Mouse (Mus musculus) embryonic facial prominence, embryonic 13.5 days (tissue): Measurements from ENCODE around the gene Zfp683. TPM values are rescaled to one million over a fixed set of nuclear protein-coding genes. Genes with fewer than 3 reads are reported as not detected.

Experiments
- ATAC-seq: fragments of 200-750 bp; cut with Nextera tagmentation; 2 replicates; pipeline ENCODE4 v1.8.0; 2017; ENCODE audit warnings: low read depth; ENCODE audit not compliant: insufficient number of reproducible peaks, insufficient read depth, low FRiP score, low TSS enrichment
- H3K27ac ChIP-seq: fragments of 300-500 bp; sonication (generic); 2 replicates; pipeline ENCODE4 v1.5.1; 2015; ENCODE audit warnings: moderate library complexity, mild to moderate bottlenecking, inconsistent platforms
- H3K27me3 ChIP-seq: fragments of 300-500 bp; sonication (generic); 2 replicates; pipeline ENCODE4 v1.6.1; 2015; ENCODE audit warnings: mild to moderate bottlenecking, inconsistent platforms
- H3K36me3 ChIP-seq: fragments of 300-500 bp; sonication (generic); 2 replicates; pipeline ENCODE4 v1.6.1; 2015; ENCODE audit warnings: mild to moderate bottlenecking, inconsistent platforms
- H3K4me1 ChIP-seq: fragments of 300-500 bp; sonication (generic); 2 replicates; pipeline ENCODE4 v1.6.1; 2015; ENCODE audit warnings: inconsistent platforms
- H3K4me2 ChIP-seq: fragments of 300-500 bp; sonication (generic); 2 replicates; pipeline ENCODE4 v1.6.1; 2015; ENCODE audit warnings: moderate library complexity, mild to moderate bottlenecking, inconsistent platforms
- H3K4me3 ChIP-seq: fragments of 300-500 bp; sonication (generic); 2 replicates; pipeline ENCODE4 v1.5.1; 2015; ENCODE audit warnings: mild to moderate bottlenecking, inconsistent platforms
- H3K9ac ChIP-seq: fragments of 300-500 bp; sonication (generic); 2 replicates; pipeline ENCODE4 v1.6.1; 2015; ENCODE audit warnings: mild to moderate bottlenecking, inconsistent platforms
- H3K9me3 ChIP-seq: fragments of 300-500 bp; sonication (generic); 2 replicates; pipeline ENCODE4 v1.6.1; 2016; ENCODE audit warnings: inconsistent platforms
- WGBS: fragments of 180-500 bp; shearing (Covaris S2); methylation state at CpG from one replicate; pipeline ENCODE4 v1.1.7; 2015; ENCODE audit warnings: mixed read lengths; 5-methylcytosine and 5-hydroxymethylcytosine counted together
- polyA plus RNA-seq: library from polyadenylated mRNA; unstranded; fragments of >200 nt; fragmentation: Nextera tagmentation; extraction: Ambion mirVana; gene quantifications from 2 replicates; pipeline ENCODE4 v1.2.1, GENCODE M21; 2015

Gene Zfp683
- polyA plus RNA-seq, 1 experiment from 2014 or later: not detected

GRCm38 (mm10) chr4:134094923-134095547 lies 41.4 kb downstream of the Zfp683 start, which contains the start of gene Cd52:
TSS of gene Cd52 (minus strand) at chr4:134095082.
- ATAC-seq: no peak
- no peak within 1 kb of the TSS for H3K27ac ChIP-seq
- WGBS: 54% methylated on average over 3 of the region's 3 CpGs

GRCm38 (mm10) chr4:134096120-134096519 lies 42.5 kb downstream of the Zfp683 start:
- H3K27ac ChIP-seq: no peak overlapping the region
- no peak overlapping the region for H3K4me3 ChIP-seq
- no peak overlapping the region for H3K4me2 ChIP-seq
- H3K36me3 ChIP-seq: no peaks in the 10 kb centered on the region
- 79% methylated on average over 3 of the region's 3 CpGs for WGBS
- H3K4me1 ChIP-seq: no peaks in the 10 kb centered on the region
- H3K9me3 ChIP-seq: no peaks in the 10 kb centered on the region
- no peaks in the 10 kb centered on the region for H3K27me3 ChIP-seq
- H3K9ac ChIP-seq: no peak overlapping the region
- ATAC-seq: no peak

More at GRCm38 (mm10) chr4:134094923-134095547, 41.4 kb downstream of the Zfp683 start, which contains the start of gene Cd52:
- Histone ChIP-seq H3K4me2 (no peak within 1 kb of the TSS), H3K9me3 (no peaks in the 10 kb centered on the region), H3K4me3 (no peak within 1 kb of the TSS), H3K4me1 (no peaks in the 10 kb centered on the region), H3K9ac (no peak within 1 kb of the TSS), H3K36me3 (no peaks in the 10 kb centered on the region), H3K27me3 (no peaks in the 10 kb centered on the region)

- WGBS: 63% methylated on average over 5 of the region's 5 CpGs
- Histone ChIP-seq H3K4me2 (no peak overlapping the region), H3K27me3 (no peaks in the 10 kb centered on the region), H3K36me3 (no peaks in the 10 kb centered on the region), H3K9me3 (no peaks in the 10 kb centered on the region), H3K9ac (0 out of 2 replicates have a peak overlapping the region, but pooled peaks have one; percentile 11), H3K27ac (no peak overlapping the region), H3K4me3 (no peak overlapping the region), H3K4me1 (no peaks in the 10 kb centered on the region)
- no peak for ATAC-seq
Measured at GRCm38 (mm10) chr4:134097015-134097608, 43.5 kb downstream of the Zfp683 start.

GRCm38 (mm10) chr4:134098628-134099027 lies 45.0 kb downstream of the Zfp683 start:
- ATAC-seq: no peak
- H3K9ac ChIP-seq: no peak overlapping the region
- no peaks in the 10 kb centered on the region for H3K36me3 ChIP-seq
- H3K4me1 ChIP-seq: no peaks in the 10 kb centered on the region
- no peak overlapping the region for H3K4me2 ChIP-seq
- no peak overlapping the region for H3K27ac ChIP-seq
- H3K9me3 ChIP-seq: no peaks in the 10 kb centered on the region
- no peaks in the 10 kb centered on the region for H3K27me3 ChIP-seq
- 50% methylated on average over 8 of the region's 8 CpGs for WGBS
- no peak overlapping the region for H3K4me3 ChIP-seq

- WGBS: 76% methylated on average over 4 of the region's 4 CpGs
- Histone ChIP-seq H3K36me3 (no peaks in the 10 kb centered on the region), H3K9me3 (no peaks in the 10 kb centered on the region), H3K4me3 (no peak overlapping the region), H3K4me2 (no peak overlapping the region), H3K27me3 (no peaks in the 10 kb centered on the region), H3K9ac (no peak overlapping the region), H3K27ac (no peak overlapping the region), H3K4me1 (no peaks in the 10 kb centered on the region)
- no peak for ATAC-seq
Measured at GRCm38 (mm10) chr4:134100245-134100644, 46.6 kb downstream of the Zfp683 start.

- peak within 1 kb of the TSS; percentile 70 for H3K4me2 ChIP-seq
- H3K4me3 ChIP-seq: peak within 1 kb of the TSS; percentile 70
- no peaks in the 10 kb centered on the region for H3K4me1 ChIP-seq
- H3K27me3 ChIP-seq: no peaks in the 10 kb centered on the region
- H3K9me3 ChIP-seq: no peaks in the 10 kb centered on the region
- peak within 1 kb of the TSS; percentile 77 for H3K9ac ChIP-seq
- no peaks in the 10 kb centered on the region for H3K36me3 ChIP-seq
- WGBS: 17% methylated on average over 34 of the region's 34 CpGs
- no peak within 1 kb of the TSS for H3K27ac ChIP-seq
- peak; percentile 90 for ATAC-seq
Measured at GRCm38 (mm10) chr4:134101979-134102741, 48.5 kb downstream of the Zfp683 start, which contains the start of gene Ubxn11. TSS of gene Ubxn11 (plus strand) at chr4:134102570.

GRCm38 (mm10) chr4:134102742-134103119 lies 49.1 kb downstream of the Zfp683 start:
- H3K36me3 ChIP-seq: no peaks in the 10 kb centered on the region
- no peaks in the 10 kb centered on the region for H3K9me3 ChIP-seq
- H3K27me3 ChIP-seq: no peaks in the 10 kb centered on the region
- H3K4me1 ChIP-seq: no peaks in the 10 kb centered on the region
- H3K27ac ChIP-seq: no peak overlapping the region
- peak overlapping the region; percentile 77 for H3K9ac ChIP-seq
- no peak; the same call in 1 of the 2 replicates for ATAC-seq
- H3K4me3 ChIP-seq: peak overlapping the region; percentile 70
- peak overlapping the region; percentile 70 for H3K4me2 ChIP-seq
- 2% methylated on average over 21 of the region's 21 CpGs for WGBS

GRCm38 (mm10) chr4:134106105-134106504 lies 52.5 kb downstream of the Zfp683 start:
- H3K36me3 ChIP-seq: no peaks in the 10 kb centered on the region
- ATAC-seq: no peak
- no peak overlapping the region for H3K27ac ChIP-seq
- WGBS: 75% methylated on average over 7 of the region's 7 CpGs
- H3K4me2 ChIP-seq: no peak overlapping the region
- H3K27me3 ChIP-seq: no peaks in the 10 kb centered on the region
- no peaks in the 10 kb centered on the region for H3K4me1 ChIP-seq
- no peak overlapping the region for H3K4me3 ChIP-seq
- no peaks in the 10 kb centered on the region for H3K9me3 ChIP-seq
- H3K9ac ChIP-seq: no peak overlapping the region

- Histone ChIP-seq H3K4me1 (no peaks in the 10 kb centered on the region), H3K4me2 (no peak overlapping the region), H3K4me3 (no peak overlapping the region), H3K9ac (peak overlapping the region; percentile 11; the same call in 1 of the 2 replicates), H3K27me3 (no peaks in the 10 kb centered on the region), H3K27ac (no peak overlapping the region), H3K36me3 (no peaks in the 10 kb centered on the region), H3K9me3 (no peaks in the 10 kb centered on the region)
- 83% methylated on average over 7 of the region's 7 CpGs for WGBS
- ATAC-seq: no peak
Measured at GRCm38 (mm10) chr4:134107730-134108129, 54.1 kb downstream of the Zfp683 start.

GRCm38 (mm10) chr4:134108196-134108595 lies 54.6 kb downstream of the Zfp683 start:
- peaks cover 2% of the 10 kb centered on the region; the same call in 1 of the 2 replicates for H3K4me1 ChIP-seq
- H3K4me2 ChIP-seq: no peak overlapping the region
- no peaks in the 10 kb centered on the region for H3K36me3 ChIP-seq
- H3K9ac ChIP-seq: peak overlapping the region; percentile 11; the same call in 1 of the 2 replicates
- WGBS: 26% methylated on average over 5 of the region's 5 CpGs
- ATAC-seq: no peak
- no peak overlapping the region for H3K27ac ChIP-seq
- H3K27me3 ChIP-seq: no peaks in the 10 kb centered on the region
- H3K4me3 ChIP-seq: no peak overlapping the region
- H3K9me3 ChIP-seq: no peaks in the 10 kb centered on the region
